Mouse (Mus musculus) kidney, adult 2 months (tissue): ENCODE measurements around the gene Gpr156. TPM values are rescaled to one million over a fixed set of nuclear protein-coding genes. Genes with fewer than 3 reads are reported as not detected.
"Not testable (repeated sequence)": the region's sequence is repeated elsewhere in the genome, so short reads cannot be mapped to it uniquely, and the experiment has no call there.

Experiments
- DNase-seq: peaks from one replicate; pipeline ENCODE4 v3.0.0; 2021
- H3K27ac ChIP-seq: fragments of 200-500 bp; 2 replicates; pipeline ENCODE4 v1.5.1; 2012; ENCODE audit warnings: low read depth, low read length, control low read depth, inconsistent platforms; ENCODE audit not compliant: insufficient read depth
- H3K27me3 ChIP-seq: fragments of 200-500 bp; replicated peaks from 2 replicates; pipeline ENCODE4 v1.6.1; 2012; ENCODE audit warnings: mild to moderate bottlenecking, moderate library complexity, low read length, inconsistent platforms; ENCODE audit not compliant: control insufficient read depth, insufficient read depth
- H3K36me3 ChIP-seq: fragments of 200-500 bp; 2 replicates; pipeline ENCODE4 v1.6.1; 2012; ENCODE audit warnings: mild to moderate bottlenecking, moderate library complexity, low read length, inconsistent platforms; ENCODE audit not compliant: control insufficient read depth, insufficient read depth
- H3K4me1 ChIP-seq: fragments of 200-500 bp; 2 replicates; pipeline ENCODE4 v1.6.1; 2011; ENCODE audit warnings: low read length; ENCODE audit not compliant: control insufficient read depth, insufficient read depth
- H3K4me3 ChIP-seq: fragments of 200-500 bp; 2 replicates; pipeline ENCODE4 v1.5.1; 2011; ENCODE audit warnings: mild to moderate bottlenecking, low read depth, low read length, control low read depth; ENCODE audit not compliant: insufficient read depth
- CTCF ChIP-seq: fragments of 200-500 bp; conservative IDR thresholded peaks from 2 replicates; pipeline ENCODE4 v1.5.1; 2011; ENCODE audit warnings: low read depth, mild to moderate bottlenecking, control low read depth, low read length, moderate library complexity, mixed read lengths; ENCODE audit not compliant: insufficient read depth, insufficient read length
- POLR2A ChIP-seq: fragments of 200-500 bp; IDR thresholded peaks from one replicate; pipeline ENCODE4 v1.6.1; 2011; ENCODE audit warnings: low read depth, low read length, control low read depth
- WGBS: fragments of 180-500 bp; shearing (Covaris S2); methylation state at CpG from one replicate; pipeline ENCODE4 v1.1.7; 2018; 5-methylcytosine and 5-hydroxymethylcytosine counted together
- polyA plus RNA-seq: library from polyadenylated mRNA; depleted of rRNA; stranded (reverse); fragments of >200 nt; gene quantifications from 2 replicates; pipeline ENCODE4 v1.2.3, GENCODE M21; 2012

The Gpr156 gene
- polyA plus RNA-seq, 1 experiment, result not detected

DNA sequence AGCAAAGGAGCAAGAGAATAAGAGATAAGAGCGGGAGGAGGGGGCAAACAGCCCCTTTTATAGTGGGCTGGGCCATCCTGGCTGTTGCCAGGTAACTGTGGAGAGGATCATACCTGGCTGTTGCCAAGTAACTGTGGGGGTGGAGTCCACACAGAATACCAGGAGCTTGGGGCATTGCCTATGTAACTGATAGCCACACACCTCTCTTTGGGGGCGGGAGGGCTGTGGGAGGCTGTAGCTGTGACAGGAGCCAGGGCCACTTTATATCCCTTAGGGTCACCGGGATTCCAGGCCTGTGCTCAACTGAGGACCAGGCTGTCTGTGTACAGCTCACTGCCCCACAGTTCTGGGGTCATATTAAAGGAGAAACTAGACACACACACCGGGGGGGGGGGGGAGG lies 40.5 kb downstream of the Gpr156 start:
- 60% methylated on average over 4 of the region's 4 CpGs for WGBS
- Histone ChIP-seq H3K4me1 (no peaks in the 10 kb centered on the region), H3K4me3 (no peak overlapping the region), H3K36me3 (no peaks in the 10 kb centered on the region), H3K27me3 (no peaks in the 10 kb centered on the region), H3K27ac (no peak overlapping the region)
- no peak for DNase-seq
- TF ChIP-seq CTCF (no peak), POLR2A (no peak)

- H3K27me3 ChIP-seq, H3K27ac ChIP-seq, H3K36me3 ChIP-seq, H3K4me3 ChIP-seq, DNase-seq: not testable (repeated sequence)
- H3K4me1 ChIP-seq, result peaks cover 11% of the 10 kb centered on the region
- WGBS, result 70% methylated on average over 4 of the region's 4 CpGs
Observed at GRCm38 (mm10) chr16:37962696-37963095, 46.4 kb downstream of the Gpr156 start.

GRCm38 (mm10) chr16:37963331-37964281 lies 47.3 kb downstream of the Gpr156 start:
- Histone ChIP-seq H3K4me3 (peak overlapping the region; percentile 21; the same call in 1 of the 2 replicates), H3K36me3 (no peaks in the 10 kb centered on the region), H3K27ac (peak overlapping the region; percentile 87), H3K27me3 (no peaks in the 10 kb centered on the region), H3K4me1 (peaks cover 11% of the 10 kb centered on the region)
- WGBS, result 10% methylated on average over 15 of the region's 15 CpGs
- peak; percentile 84 for DNase-seq
- no peak for TF ChIP-seq POLR2A
- TF ChIP-seq CTCF, result no peak

DNA sequence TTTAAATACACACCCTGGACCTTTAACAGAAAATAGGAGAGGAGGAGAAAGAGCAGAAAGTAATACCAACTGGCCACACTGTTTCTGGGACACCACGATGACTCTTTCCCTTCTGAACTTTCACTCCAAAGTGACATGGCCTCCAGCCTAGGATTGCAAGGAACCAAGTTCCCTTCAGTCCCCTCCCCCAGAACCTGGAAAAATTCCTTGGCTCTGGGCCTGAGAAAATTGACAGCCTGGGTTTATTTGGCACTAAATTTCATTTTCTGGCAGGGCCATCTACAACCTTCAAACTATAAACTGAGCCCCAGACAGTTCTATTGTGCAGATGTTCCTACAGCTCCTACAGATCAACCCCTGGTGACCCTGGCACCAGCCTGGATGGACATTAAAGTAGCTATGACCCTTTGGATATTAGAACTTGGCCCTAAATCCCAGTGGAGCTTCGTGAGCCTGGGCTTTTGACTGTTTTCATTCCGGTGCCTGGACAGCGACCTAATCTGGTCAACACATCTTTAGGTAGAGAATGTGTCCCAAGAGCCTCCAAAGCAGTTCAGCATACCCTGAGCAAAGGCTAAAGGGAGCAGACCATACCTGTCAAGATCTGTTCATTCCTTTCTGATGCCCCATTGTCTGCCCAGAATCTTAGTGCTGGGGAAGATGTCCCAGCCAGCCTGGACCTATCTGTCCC lies 48.2 kb downstream of the Gpr156 start:
- DNase-seq, result peak; percentile 73
- TF ChIP-seq CTCF, result no peak
- TF ChIP-seq POLR2A, result no peak
- no peak overlapping the region for H3K27ac ChIP-seq

DNA sequence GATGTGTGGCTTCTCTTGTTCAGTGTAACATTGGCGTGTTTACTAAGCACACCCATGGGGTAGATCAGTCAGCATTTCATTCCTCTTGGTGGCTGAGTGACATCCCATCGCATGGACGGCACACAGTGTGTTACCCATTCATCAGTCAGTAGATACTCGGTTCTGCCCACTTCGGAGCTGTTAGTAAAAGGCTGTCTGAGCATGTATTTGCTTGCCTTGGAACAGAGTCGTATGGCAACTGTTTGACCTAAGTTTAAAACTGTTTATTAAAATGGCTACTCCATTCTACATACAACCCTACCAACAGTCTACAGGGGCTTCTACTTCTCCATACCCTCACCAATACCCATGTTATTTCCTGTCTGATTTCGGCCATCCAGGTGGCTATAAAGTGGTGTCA lies 50.6 kb downstream of the Gpr156 start:
- 96% methylated on average over 7 of the region's 7 CpGs for WGBS
- Histone ChIP-seq H3K27ac (no peak overlapping the region), H3K27me3 (no peaks in the 10 kb centered on the region), H3K4me1 (peaks cover 11% of the 10 kb centered on the region), H3K36me3 (no peaks in the 10 kb centered on the region), H3K4me3 (no peak overlapping the region)
- TF ChIP-seq CTCF (no peak), POLR2A (no peak)
- no peak for DNase-seq

More for the DNA sequence above, 48.2 kb downstream of the Gpr156 start:
- Histone ChIP-seq H3K36me3 (no peaks in the 10 kb centered on the region), H3K27me3 (no peaks in the 10 kb centered on the region), H3K4me3 (no peak overlapping the region), H3K4me1 (peaks cover 11% of the 10 kb centered on the region)
- WGBS, result 31% methylated on average over 4 of the region's 4 CpGs

- H3K4me3 ChIP-seq, result no peak overlapping the region
- no peak for DNase-seq
- 84% methylated on average over 2 of the region's 2 CpGs for WGBS
Observed at GRCm38 (mm10) chr16:37967415-37967814, 51.1 kb downstream of the Gpr156 start.

GRCm38 (mm10) chr16:37971522-37971921 lies 55.2 kb downstream of the Gpr156 start:
- Histone ChIP-seq H3K36me3 (no peaks in the 10 kb centered on the region), H3K27me3 (no peaks in the 10 kb centered on the region), H3K4me1 (no peaks in the 10 kb centered on the region), H3K27ac (no peak overlapping the region), H3K4me3 (no peak overlapping the region)
- DNase-seq, result peak; percentile 41
- TF ChIP-seq POLR2A (no peak), CTCF (no peak)
- 28% methylated on average over 5 of the region's 5 CpGs for WGBS

More at GRCm38 (mm10) chr16:37967415-37967814, 51.1 kb downstream of the Gpr156 start:
- H3K36me3 ChIP-seq, result no peaks in the 10 kb centered on the region
- H3K27me3 ChIP-seq, result no peaks in the 10 kb centered on the region
- H3K4me1 ChIP-seq, result peaks cover 11% of the 10 kb centered on the region
- TF ChIP-seq CTCF (no peak), POLR2A (no peak)
- no peak overlapping the region for H3K27ac ChIP-seq
